Mouse (Mus musculus): ENCODE results near the gene Cabp7. TPM values are rescaled to one million over a fixed set of nuclear protein-coding genes. Genes with fewer than 3 reads are reported as not detected.

Cabp7 gene
- total and polyA plus RNA-seq, 3 experiments: 0.51 TPM; not detected in 2

DNA sequence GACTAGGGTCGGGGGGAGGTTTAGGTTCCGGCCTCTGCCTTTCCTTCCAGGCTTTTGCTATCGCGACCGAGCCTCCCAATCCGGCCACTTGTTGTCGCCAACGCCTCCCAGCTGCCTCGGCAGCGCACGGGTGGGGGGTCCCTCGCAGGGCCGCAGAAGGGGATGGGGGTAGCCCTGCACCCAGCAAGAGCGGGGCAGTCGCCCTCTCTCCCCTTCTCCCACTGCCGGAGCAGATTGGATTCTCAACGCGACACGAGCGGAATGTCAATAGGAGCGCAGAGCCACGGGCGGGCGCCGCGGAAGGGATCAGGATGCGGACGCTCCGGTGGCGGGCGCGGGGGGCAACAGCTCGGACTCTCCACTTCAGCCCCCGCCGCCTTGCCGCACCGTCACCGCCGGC is 609 bp downstream of the Cabp7 start:
- in situ Hi-C loops (cut with MboI; ENCODE audit: low pct_ligation_motif_present, low pct_unique_long_range_greater_than_20kb, low sequenced_read_pairs) (no loop called here), dilution Hi-C loops (cut with MboI; ENCODE audit: extremely low pct_ligation_motif_present, extremely low pct_unique_long_range_greater_than_20kb, low sequenced_read_pairs) (no loop called here)
- Histone ChIP-seq H3K9me3 (replicated peaks; ENCODE audit: low read length) (peaks cover 10% of the 10 kb centered on the region), H3K36me3 (replicated peaks in 1 of 2; ENCODE audit: control insufficient read depth in 1 of 2, insufficient read depth in 1 of 2, low read length in 1 of 2) (no peaks in the 10 kb centered on the region), H3K4me2 (ENCODE audit: insufficient read depth, low read depth, poor library complexity, severe bottlenecking) (no peak overlapping the region), H3K4me3 (replicated peaks in 1 of 3; ENCODE audit: low read depth in 2 of 3, low read length in 2 of 3, poor library complexity in 1 of 3) (no peak overlapping the region), H3K9ac (ENCODE audit: insufficient read depth, low read depth) (no peak overlapping the region), H3K27me3 (replicated peaks) (peaks cover 7% of the 10 kb centered on the region), H3K4me1 (ENCODE audit: control insufficient read depth in 1 of 2, insufficient read depth in 2 of 2) (no peaks in the 10 kb centered on the region), H3K27ac (ENCODE audit: insufficient read depth, low read depth) (no peak overlapping the region), H3K79me2 (replicated peaks; ENCODE audit: control insufficient read depth, extremely low read depth, insufficient read depth, poor library complexity, severe bottlenecking) (no peaks in the 10 kb centered on the region)
- no peak for DNase-seq (ENCODE audit: extremely low read depth)
- TF ChIP-seq MAX (IDR thresholded peaks at IDR 0.05; ENCODE audit: low read length) (no peak), E2F4 (IDR thresholded peaks at IDR 0.05; ENCODE audit: insufficient replicate concordance, low read depth, low read length) (no peak), JUN (IDR thresholded peaks at IDR 0.05; ENCODE audit: insufficient read depth, low read depth, low read length) (no peak), BHLHE40 (IDR thresholded peaks at IDR 0.05; ENCODE audit: low read depth, low read length) (no peak), POLR2A (IDR thresholded peaks at IDR 0.05; ENCODE audit: low read depth, low read length) (no peak), SIN3A (IDR thresholded peaks at IDR 0.05; ENCODE audit: low read length) (no peak), JUND (conservative IDR thresholded peaks at IDR 0.05; ENCODE audit: low read depth, low read length) (no peak), NELFE (IDR thresholded peaks at IDR 0.05; ENCODE audit: low read depth, low read length) (no peak), IRF4 (IDR thresholded peaks at IDR 0.05; ENCODE audit: low read depth, low read length) (no peak), RCOR1 (conservative IDR thresholded peaks at IDR 0.05; ENCODE audit: low read depth, low read length) (no peak), ZC3H11A (IDR thresholded peaks at IDR 0.05; ENCODE audit: low read depth, low read length) (no peak)

DNA sequence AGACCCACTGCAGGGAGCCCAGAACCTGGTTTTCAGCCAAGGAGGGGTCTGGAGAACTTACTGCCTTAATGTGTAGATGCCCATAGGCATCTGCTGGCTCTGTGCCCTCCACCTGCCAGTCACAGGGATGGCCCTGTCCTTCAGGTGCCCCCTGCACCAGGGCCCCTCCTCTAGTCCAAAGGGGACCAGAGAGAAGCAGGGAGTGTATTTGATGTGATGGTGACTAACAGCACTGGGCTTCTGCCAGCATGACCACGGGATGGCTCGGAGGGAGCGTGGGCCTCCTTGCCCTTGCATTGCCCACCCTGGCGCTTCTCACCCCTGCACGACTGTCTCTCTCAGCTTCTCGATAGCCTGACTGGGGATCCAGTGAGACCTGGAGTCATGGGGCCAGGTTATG is 1.9 kb downstream of the Cabp7 start:
- TF ChIP-seq SMC3 (IDR thresholded peaks at IDR 0.05; ENCODE audit: low read depth, low read length) (no peak), POLR2AphosphoS2 (IDR thresholded peaks at IDR 0.05; ENCODE audit: low read depth, low read length) (no peak), HCFC1 (IDR thresholded peaks at IDR 0.05; ENCODE audit: low read depth, low read length) (no peak), SIN3A (IDR thresholded peaks at IDR 0.05; ENCODE audit: low read length) (no peak), NRF1 (IDR thresholded peaks at IDR 0.05; ENCODE audit: low read depth, low read length) (no peak), JUN (IDR thresholded peaks at IDR 0.05; ENCODE audit: insufficient read depth, low read depth, low read length) (no peak), BHLHE40 (IDR thresholded peaks at IDR 0.05; ENCODE audit: low read depth, low read length) (no peak), USF2 (conservative IDR thresholded peaks at IDR 0.05; ENCODE audit: low read depth, low read length) (no peak), UBTF (IDR thresholded peaks at IDR 0.05; ENCODE audit: low read depth, low read length) (no peak), USF1 (IDR thresholded peaks at IDR 0.05; ENCODE audit: low read depth, low read length) (no peak)
- H3K4me2 ChIP-seq (ENCODE audit: insufficient read depth, low read depth, poor library complexity, severe bottlenecking): no peak overlapping the region
- no peak overlapping the region for H3K27ac ChIP-seq (ENCODE audit: insufficient read depth, low read depth)
- H3K36me3 ChIP-seq (replicated peaks in 1 of 2; ENCODE audit: control insufficient read depth in 1 of 2, insufficient read depth in 1 of 2, low read length in 1 of 2): peaks cover 0 to under 1% of the 10 kb centered on the region in 2 experiments
- H3K4me3 ChIP-seq (replicated peaks in 1 of 3; ENCODE audit: low read depth in 2 of 3, low read length in 2 of 3, poor library complexity in 1 of 3): no peak overlapping the region
- dilution Hi-C loops (cut with MboI; ENCODE audit: extremely low pct_ligation_motif_present, extremely low pct_unique_long_range_greater_than_20kb, low sequenced_read_pairs) (no loop called here), in situ Hi-C loops (cut with MboI; ENCODE audit: low pct_ligation_motif_present, low pct_unique_long_range_greater_than_20kb, low sequenced_read_pairs) (no loop called here)
- H3K79me2 ChIP-seq (replicated peaks; ENCODE audit: control insufficient read depth, extremely low read depth, insufficient read depth, poor library complexity, severe bottlenecking): no peaks in the 10 kb centered on the region
- H3K27me3 ChIP-seq (replicated peaks): peaks cover 2% of the 10 kb centered on the region
- no peak overlapping the region for H3K9ac ChIP-seq (ENCODE audit: insufficient read depth, low read depth)
- H3K9me3 ChIP-seq (replicated peaks; ENCODE audit: low read length): peaks cover 10% of the 10 kb centered on the region
- no peaks in the 10 kb centered on the region for H3K4me1 ChIP-seq (ENCODE audit: control insufficient read depth in 1 of 2, insufficient read depth in 2 of 2)
- DNase-seq (ENCODE audit: extremely low read depth): no peak
